Mouse (Mus musculus) brain, embryonic 14.5 days (tissue): Measurements from ENCODE around the gene Vmn1r21. TPM values are rescaled to one million over a fixed set of nuclear protein-coding genes. Genes with fewer than 3 reads are reported as not detected.

Experiments used
- DNase-seq: peaks from one replicate; pipeline ENCODE4 v3.0.0-alpha.2; 2011; ENCODE audit warnings: low read depth
- CTCF ChIP-seq: fragments of 200-500 bp; IDR thresholded peaks from 2 replicates; pipeline ENCODE4 v1.5.1; 2012; ENCODE audit warnings: inconsistent platforms, mild to moderate bottlenecking, moderate library complexity, borderline replicate concordance; ENCODE audit not compliant: insufficient read depth, insufficient read length; ENCODE audit errors: extremely low read depth
- POLR2A ChIP-seq: fragments of 200-500 bp; IDR thresholded peaks from 2 replicates; pipeline ENCODE4 v1.6.1; 2012; ENCODE audit warnings: mild to moderate bottlenecking, inconsistent platforms, borderline replicate concordance; ENCODE audit not compliant: poor library complexity, insufficient read depth, insufficient read length, severe bottlenecking; ENCODE audit errors: extremely low read depth
- polyA plus RNA-seq: library from polyadenylated mRNA; depleted of rRNA; stranded (reverse); fragments of >200 nt; gene quantifications from 2 replicates; pipeline ENCODE4 v1.2.3, GENCODE M21; 2012; rRNA removed

Vmn1r21 gene
- polyA plus RNA-seq, 1 experiment = not detected

GRCm38 (mm10) chr6:57811748-57812730 is 38.1 kb downstream of the Vmn1r21 start:
- TF ChIP-seq CTCF (no peak), POLR2A (no peak)
- DNase-seq = no peak

- DNase-seq = no peak
- TF ChIP-seq CTCF = no peak
- no peak for TF ChIP-seq POLR2A
These were observed 44.7 kb downstream of the Vmn1r21 start for GRCm38 (mm10) chr6:57805218-57806069.

- TF ChIP-seq CTCF (no peak), POLR2A (no peak)
- no peak for DNase-seq
These were observed 47.0 kb downstream of the Vmn1r21 start for GRCm38 (mm10) chr6:57803130-57803529.

GRCm38 (mm10) chr6:57798986-57799385 is 51.2 kb downstream of the Vmn1r21 start:
- no peak for TF ChIP-seq POLR2A
- no peak for TF ChIP-seq CTCF
- DNase-seq = no peak

- DNase-seq = no peak
- TF ChIP-seq CTCF = no peak
- no peak for TF ChIP-seq POLR2A
These were observed 53.2 kb downstream of the Vmn1r21 start for GRCm38 (mm10) chr6:57796853-57797423.

- TF ChIP-seq POLR2A = no peak
- TF ChIP-seq CTCF = no peak
- DNase-seq = peak; percentile 55
These were observed 54.3 kb downstream of the Vmn1r21 start for GRCm38 (mm10) chr6:57795835-57796234.

Other genes with a start within 250 kb of the Vmn1r21 start
- 10.0 and 10.2 TPM in 2 replicates for gene Pyurf, start 158.3 kb downstream of the Vmn1r21 start, polyA plus RNA-seq
- 48.2 and 66.5 TPM in 2 replicates for gene Lancl2, start 147.8 kb downstream of the Vmn1r21 start, polyA plus RNA-seq
- gene Vopp1, start 25.2 kb downstream of the Vmn1r21 start, polyA plus RNA-seq = 136 and 160 TPM in 2 replicates
- gene Vmn1r22, start 57.7 kb upstream of the Vmn1r21 start, polyA plus RNA-seq = not detected in 2 replicates
- gene Vmn1r23, start 76.5 kb upstream of the Vmn1r21 start, polyA plus RNA-seq = not detected in 2 replicates
- gene Vmn1r24, start 111.2 kb upstream of the Vmn1r21 start, polyA plus RNA-seq = not detected in 2 replicates
- gene Vmn1r25, start 130.5 kb upstream of the Vmn1r21 start, polyA plus RNA-seq = not detected in 2 replicates
- gene Vmn1r26, start 164.8 kb upstream of the Vmn1r21 start, polyA plus RNA-seq = not detected in 2 replicates